Mouse (Mus musculus): ENCODE results near the gene Clasp2.

GRCm38 (mm10) chr9:113813086-113813485 is 71.8 kb downstream of the Clasp2 start:
- TF ChIP-seq CTCF (IDR thresholded peaks at IDR 0.05; ENCODE audit: extremely low read depth, insufficient read length, insufficient replicate concordance, low read depth, low read length) (no peak), POLR2A (IDR thresholded peaks at IDR 0.05; ENCODE audit: low read depth, low read length) (no peak)

Data from small intestine, adult 2 months (tissue).